Mouse (Mus musculus) cerebellum, adult 9-10 months (tissue): ENCODE data around the gene Tmem121.

Source experiments
- DNase-seq: peaks from one replicate; pipeline ENCODE4 v3.0.0; 2022

Tmem121 gene

DNA sequence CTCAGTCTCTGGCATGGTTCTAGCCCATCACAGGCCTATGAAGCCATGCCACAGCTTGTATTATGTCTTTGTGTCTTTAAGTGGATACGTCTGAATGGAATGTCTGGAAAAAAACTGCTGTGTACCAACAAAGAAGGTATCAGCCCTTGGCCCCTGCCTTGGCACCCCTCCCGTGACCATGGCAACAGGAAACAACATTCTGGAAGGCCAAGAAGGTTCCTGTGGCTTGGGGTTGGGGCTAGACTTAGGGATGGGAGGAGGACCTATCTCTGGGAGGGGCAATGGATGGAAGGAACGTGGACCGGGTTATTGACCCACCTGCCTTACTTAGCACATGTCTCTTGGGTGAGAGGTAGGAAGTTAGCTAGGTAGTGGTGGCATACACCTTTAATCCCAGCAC lies 36.4 kb upstream of the Tmem121 start:
- no peak for DNase-seq

DNA sequence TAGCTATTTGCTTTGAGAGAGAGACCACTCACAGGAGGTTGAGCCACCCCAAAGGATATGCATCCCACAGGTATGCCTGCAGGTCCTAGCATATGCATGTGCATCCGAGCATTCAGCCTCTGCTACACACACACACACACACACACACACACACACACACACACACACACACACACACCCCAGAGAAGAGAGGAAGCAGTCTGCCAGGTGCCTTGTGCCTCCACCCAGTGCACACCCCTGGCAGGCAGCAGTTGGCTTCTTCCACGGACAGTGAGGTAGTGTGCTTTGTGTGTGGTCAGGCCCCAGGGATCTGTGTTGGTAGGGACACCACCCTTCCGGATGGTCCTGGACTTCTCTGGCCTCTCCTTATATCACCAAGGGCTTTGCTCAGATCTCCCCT lies 35.8 kb upstream of the Tmem121 start:
- no peak for DNase-seq

GRCm38 (mm10) chr12:113150591-113150990 lies 35.1 kb upstream of the Tmem121 start:
- no peak for DNase-seq

DNA sequence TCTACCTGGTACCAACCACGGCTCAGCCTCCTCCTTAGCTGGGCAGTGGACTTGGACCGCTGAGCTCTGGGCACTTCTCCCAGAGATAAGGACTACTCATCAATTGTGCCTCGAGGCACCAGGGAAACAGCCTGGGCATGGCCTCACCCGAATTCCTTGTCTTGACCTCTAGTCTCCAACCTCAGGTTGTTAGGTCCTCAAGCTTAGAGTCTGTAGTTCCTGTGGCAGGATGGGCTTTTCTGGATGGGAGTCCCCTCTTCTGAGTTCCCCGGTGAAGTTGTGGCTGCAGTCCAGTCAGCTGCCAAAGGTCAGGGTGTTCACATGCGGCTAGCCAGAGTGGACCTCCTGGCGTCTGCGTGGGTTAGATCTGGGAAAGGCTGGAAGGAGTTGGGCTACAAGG lies 34.7 kb upstream of the Tmem121 start:
- DNase-seq = no peak

- DNase-seq = no peak
Observed at GRCm38 (mm10) chr12:113151661-113152271, 34.0 kb upstream of the Tmem121 start.

DNA sequence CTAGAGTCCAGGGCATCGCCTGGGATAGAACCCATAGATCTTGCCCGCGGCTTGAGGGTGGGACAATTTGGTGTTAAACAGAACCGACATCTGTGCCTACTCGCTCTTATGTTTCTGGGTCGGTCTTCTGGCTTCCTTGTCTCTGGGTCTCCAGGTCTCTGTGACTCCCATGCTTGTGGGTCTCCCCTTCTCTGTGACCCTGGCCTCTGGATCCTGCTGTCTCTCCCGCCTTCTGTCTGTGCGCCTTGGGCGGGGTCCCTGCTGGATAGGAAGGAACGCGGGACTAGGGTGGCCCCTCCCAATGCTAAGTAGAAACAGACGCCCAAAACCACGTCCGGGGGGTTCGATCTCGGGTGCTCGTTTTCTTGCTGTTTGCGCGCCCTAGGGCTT lies 33.5 kb upstream of the Tmem121 start:
- no peak for DNase-seq

- DNase-seq = no peak
Observed at GRCm38 (mm10) chr12:113152991-113153525, 32.7 kb upstream of the Tmem121 start.

- peak; percentile 43 for DNase-seq
Observed at GRCm38 (mm10) chr12:113153971-113154370, 31.8 kb upstream of the Tmem121 start.

DNA sequence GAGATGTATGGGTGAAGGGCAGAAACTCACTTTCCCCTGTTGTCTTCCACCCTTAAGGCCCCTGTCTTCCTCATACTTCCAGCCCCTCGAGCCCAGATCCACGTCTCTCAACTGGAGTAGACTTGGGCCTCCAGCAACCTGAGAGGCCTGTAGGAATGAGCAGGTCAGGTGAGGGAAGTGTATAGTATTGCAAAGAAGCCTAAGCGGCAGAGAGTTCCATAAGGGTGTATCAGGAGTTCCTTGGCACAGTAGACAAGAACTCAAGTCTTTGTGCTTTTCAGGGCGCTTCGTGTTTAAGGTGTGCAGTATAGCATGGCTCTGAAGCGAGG lies 31.0 kb upstream of the Tmem121 start:
- no peak for DNase-seq

- DNase-seq = peak; percentile 74
Observed at GRCm38 (mm10) chr12:113155076-113155771, 30.5 kb upstream of the Tmem121 start.

DNA sequence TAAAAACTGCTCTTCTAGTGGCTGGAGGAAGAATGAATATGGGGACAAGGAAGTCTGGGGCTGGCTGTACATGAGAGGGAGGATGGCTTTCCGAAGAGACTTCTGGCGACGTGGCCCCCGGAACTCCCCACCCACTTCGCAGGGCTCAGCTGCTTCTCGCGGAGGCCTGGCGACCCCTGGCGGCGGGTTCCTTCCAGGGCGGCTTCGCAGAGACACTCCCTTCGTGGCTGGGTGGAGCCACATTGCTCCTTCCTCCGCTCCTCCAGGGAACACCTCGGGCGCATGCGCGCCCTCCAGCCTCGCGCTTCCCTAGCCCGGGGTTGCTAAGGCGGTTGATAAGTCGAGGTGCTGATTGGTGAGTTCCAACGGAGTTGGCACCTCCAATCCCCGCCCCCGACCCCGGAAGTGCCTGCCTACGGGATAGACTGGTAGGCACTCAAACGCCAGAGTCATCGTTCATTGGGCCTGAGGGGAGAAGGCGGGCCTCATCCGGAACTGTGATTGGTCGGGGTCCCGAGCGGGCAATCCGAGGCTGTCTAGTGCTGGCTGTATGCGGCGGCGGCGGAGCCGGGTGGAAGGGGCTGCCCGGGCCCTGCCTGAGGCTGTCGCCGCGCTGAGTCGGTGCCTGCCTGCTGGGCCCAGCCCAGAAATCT lies 29.7 kb upstream of the Tmem121 start, which contains the start of gene Tedc1:
Tedc1 (plus strand) TSS at position 535 of the 653 bp plus-strand sequence.
- DNase-seq = peak; percentile 99

- no peak for DNase-seq
Observed at GRCm38 (mm10) chr12:113156540-113156929, 29.2 kb upstream of the Tmem121 start.

DNA sequence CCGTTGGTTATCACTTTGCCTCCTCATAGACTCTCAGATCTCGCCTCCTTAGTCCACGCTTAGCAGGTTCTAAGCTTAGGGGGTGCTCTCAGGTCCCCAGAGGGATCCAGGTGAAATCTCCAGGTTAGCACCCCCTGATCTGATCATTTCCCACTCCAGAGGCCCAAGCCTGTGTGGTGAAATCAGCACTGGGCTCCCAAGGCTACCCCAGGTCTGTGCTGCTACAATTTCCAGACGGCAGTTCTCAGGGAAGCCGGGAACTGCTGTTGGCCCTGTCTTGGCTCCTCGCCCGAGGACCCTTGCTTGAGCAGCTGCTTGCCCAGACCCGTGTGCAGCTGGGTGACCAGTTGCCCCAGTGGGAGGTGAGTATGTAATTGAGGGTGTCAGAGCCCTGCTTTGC lies 28.7 kb upstream of the Tmem121 start:
- DNase-seq = peak; percentile 61

DNA sequence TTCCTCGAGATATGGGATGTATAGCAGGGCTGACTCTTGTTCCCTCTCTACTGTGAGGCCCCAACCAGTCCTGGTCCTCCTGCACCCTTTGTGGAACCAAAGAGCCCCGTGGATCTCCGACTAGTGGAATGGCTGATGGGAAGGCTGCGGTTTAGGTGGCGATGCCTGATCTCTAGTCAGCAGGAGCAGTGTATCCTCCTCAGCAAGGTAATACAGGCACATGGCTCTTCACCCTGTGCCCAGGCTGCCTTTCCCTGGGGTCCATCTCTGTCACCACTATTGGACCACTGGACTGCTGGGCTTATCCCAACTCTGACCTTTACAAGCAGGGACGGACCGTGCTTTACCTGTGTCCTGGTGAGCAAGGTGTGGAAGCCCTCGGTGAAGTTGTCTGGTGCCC lies 28.2 kb upstream of the Tmem121 start:
- peak; percentile 55 for DNase-seq

- no peak for DNase-seq
Observed at GRCm38 (mm10) chr12:113157971-113158370, 27.8 kb upstream of the Tmem121 start.

DNA sequence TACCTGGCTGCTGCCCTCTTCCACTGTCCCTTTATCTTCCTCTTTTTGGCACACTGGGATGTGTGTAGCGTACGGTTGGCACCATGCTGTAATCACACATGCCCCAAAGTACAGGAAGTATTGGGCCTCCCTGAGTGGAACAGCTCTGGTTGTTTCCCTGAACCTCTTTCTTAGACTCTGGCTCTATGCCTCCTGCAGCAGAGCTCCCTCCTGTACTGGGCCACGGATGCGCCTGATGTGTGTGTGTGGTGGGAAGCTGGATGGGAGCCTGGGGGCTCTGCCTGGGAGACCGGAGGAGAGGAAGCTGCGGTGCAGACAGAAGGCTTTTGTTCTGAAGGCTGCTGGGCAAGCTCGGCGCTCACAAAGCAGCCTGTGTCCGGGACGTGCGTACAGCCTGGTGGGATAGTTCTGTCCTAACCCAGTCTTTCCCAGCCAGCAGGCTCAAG lies 22.1 kb upstream of the Tmem121 start:
- peak; percentile 53 for DNase-seq

DNA sequence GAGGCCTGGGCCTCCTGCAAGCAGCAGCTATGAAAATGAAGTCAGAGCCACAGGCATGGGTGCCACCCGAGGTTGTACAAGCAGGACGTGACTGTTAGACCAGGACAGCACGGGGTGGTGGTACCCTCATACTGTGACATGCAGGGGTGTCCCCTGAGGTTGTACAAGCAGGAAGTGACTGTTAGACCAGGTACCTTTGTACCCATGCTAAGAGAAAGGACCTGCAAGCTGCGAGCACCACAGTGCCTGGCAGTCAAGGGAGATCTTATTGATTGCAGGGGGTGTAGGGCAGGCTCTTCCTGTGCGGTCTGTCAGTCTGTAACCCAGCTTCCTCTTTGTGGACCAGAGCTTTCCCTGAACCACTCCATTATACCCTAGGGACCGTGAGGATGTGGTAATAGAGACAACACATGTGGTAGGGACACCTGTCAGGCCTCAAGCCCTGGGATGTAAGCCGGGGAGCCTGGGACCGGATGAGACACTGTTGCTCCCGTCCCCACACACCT lies 17.6 kb upstream of the Tmem121 start:
- DNase-seq = no peak

DNA sequence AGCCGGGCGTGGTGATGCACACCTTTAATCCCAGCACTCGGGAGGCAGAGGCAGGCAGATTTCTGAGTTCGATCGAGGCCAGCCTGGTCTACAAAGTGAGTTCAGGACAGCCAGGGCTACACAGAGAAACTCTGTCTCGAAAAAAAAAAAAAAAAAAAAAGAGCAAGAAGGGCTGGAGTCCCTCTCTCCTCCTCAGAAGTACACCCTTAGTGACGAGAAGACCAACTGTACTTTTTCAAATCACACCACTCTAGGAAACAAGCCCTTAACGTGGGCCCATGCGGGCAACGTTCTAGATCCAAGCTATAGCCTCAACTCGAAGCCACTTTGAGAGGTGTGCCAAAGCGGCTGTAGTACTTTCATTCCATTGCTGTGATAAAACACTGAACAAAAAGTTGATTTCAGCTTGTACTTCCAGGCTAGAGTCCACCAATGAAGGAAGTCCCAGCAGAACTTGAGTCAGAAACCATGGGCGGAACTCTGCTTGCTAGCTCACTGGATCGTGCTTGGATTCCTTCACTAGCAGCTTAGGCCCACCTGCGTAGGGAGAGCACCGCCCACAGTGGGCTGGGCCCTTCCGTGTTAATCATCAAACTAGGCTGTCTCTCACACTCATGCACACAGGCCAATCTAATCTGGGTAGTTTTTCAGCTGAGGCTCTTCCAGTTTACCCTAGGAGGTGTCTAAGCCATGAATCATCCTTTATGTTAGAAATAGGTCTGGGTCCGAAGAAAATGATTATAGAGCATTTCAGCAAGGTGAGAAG lies 8.6 kb upstream of the Tmem121 start:
- DNase-seq = no peak

- DNase-seq = no peak
Observed at GRCm38 (mm10) chr12:113181020-113181419, 4.7 kb upstream of the Tmem121 start.

- DNase-seq = peak; percentile 45
Observed at GRCm38 (mm10) chr12:113184945-113185344, 785 bp upstream of the Tmem121 start.

DNA sequence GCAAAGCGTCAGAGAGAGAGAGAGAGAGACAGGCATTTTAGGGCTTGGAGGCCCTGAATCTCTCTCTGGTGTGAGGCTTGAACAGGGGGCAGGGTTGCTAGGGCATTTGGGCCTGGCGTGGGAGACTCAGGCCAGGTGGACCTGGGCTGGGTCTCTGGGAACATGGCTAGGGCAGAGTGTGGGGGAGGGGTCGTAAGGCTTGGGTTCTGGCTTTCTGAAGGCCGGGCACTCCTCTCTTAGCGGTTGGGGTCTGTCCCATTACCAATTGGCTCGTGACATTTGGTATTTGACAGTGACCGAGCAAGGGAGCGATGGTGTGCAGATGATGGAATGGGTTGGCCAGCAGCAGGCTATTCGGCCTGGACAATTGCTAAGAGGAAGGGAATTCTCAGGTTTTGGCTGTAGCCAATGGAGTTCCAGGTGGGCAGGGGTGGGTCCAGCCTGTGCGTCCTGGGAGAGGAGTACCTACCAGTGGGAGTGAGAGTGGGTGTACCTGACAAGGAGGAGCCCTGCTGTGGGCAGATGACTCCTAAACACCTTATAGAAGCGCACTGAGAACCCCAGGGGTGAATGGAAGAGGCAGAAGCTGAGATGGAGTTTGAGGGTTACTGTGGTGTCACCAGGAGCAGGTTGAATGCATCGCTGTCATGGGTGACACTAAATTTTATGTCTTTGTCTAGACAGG lies 738 bp downstream of the Tmem121 start:
- peak; percentile 55 for DNase-seq

DNA sequence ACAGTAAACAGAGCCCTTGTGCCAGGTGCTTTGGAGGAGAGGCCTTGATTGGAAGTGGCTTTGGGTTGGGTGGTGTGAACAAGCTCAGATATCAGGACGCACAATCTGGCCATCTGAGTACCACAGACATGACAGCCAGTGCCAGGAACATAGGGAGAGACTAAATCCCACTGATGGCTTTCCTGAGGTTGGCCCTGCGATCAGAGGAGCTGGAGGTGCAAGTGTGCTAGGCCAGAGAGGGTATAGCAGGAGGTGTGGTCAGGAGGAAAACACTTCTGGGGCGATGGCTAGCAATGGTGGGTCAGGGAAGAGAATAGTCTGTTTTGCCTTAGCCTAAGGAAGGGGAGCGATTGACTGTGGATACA lies 1.3 kb downstream of the Tmem121 start:
- peak; percentile 52 for DNase-seq
